Mouse (Mus musculus): ENCODE data around the gene Prr9. TPM values are rescaled to one million over a fixed set of nuclear protein-coding genes. Genes with fewer than 3 reads are reported as not detected.

The Prr9 gene
- total RNA-seq (2012; rRNA removed): not detected in 2 replicates
- not detected in 2 replicates for total RNA-seq (2014; rRNA removed)
- polyA plus RNA-seq (2012; ENCODE audit: insufficient read length, low read depth): not detected in 2 replicates

GRCm38 (mm10) chr3:92123847-92124246 lies at the start of gene Prr9:
TSS of gene Prr9 (minus strand) at chr3:92123947.
- no peak for DNase-seq (ENCODE audit: extremely low read depth)
- Histone ChIP-seq H3K36me3 (replicated peaks in 1 of 2; ENCODE audit: control insufficient read depth in 1 of 2, insufficient read depth in 1 of 2, low read length in 1 of 2) (no peaks in the 10 kb centered on the region), H3K9me3 (replicated peaks; ENCODE audit: low read length) (peaks cover 43% of the 10 kb centered on the region), H3K4me3 (replicated peaks in 1 of 3; ENCODE audit: low read depth in 2 of 3, low read length in 2 of 3, poor library complexity in 1 of 3) (no peak within 1 kb of the TSS), H3K27ac (ENCODE audit: insufficient read depth, low read depth) (no peak within 1 kb of the TSS), H3K9ac (ENCODE audit: insufficient read depth, low read depth) (no peak within 1 kb of the TSS), H3K79me2 (replicated peaks; ENCODE audit: control insufficient read depth, extremely low read depth, insufficient read depth, poor library complexity, severe bottlenecking) (no peaks in the 10 kb centered on the region), H3K4me2 (ENCODE audit: insufficient read depth, low read depth, poor library complexity, severe bottlenecking) (no peak within 1 kb of the TSS), H3K27me3 (replicated peaks) (no peaks in the 10 kb centered on the region), H3K4me1 (ENCODE audit: control insufficient read depth in 1 of 2, insufficient read depth in 2 of 2) (no peaks in the 10 kb centered on the region)
- TF ChIP-seq HCFC1 (IDR thresholded peaks at IDR 0.05; ENCODE audit: low read depth, low read length): no peak
- TF ChIP-seq PAX5 (IDR thresholded peaks at IDR 0.05; ENCODE audit: low read length): no peak
- in situ Hi-C loops (cut with MboI; ENCODE audit: low pct_ligation_motif_present, low pct_unique_long_range_greater_than_20kb, low sequenced_read_pairs) (no loop called here), dilution Hi-C loops (cut with MboI; ENCODE audit: extremely low pct_ligation_motif_present, extremely low pct_unique_long_range_greater_than_20kb, low sequenced_read_pairs) (no loop called here)

- no peak overlapping the region for H3K27ac ChIP-seq (ENCODE audit: insufficient read depth, low read depth)
- no peak for TF ChIP-seq RAD21 (IDR thresholded peaks at IDR 0.05; ENCODE audit: low read depth, low read length)
- TF ChIP-seq ZKSCAN1 (IDR thresholded peaks at IDR 0.05; ENCODE audit: borderline replicate concordance, low read depth, low read length): no peak
- H3K9ac ChIP-seq (ENCODE audit: insufficient read depth, low read depth): no peak overlapping the region
- peaks cover 28% of the 10 kb centered on the region for H3K9me3 ChIP-seq (replicated peaks; ENCODE audit: low read length)
- in situ Hi-C loops (cut with MboI; ENCODE audit: low pct_ligation_motif_present, low pct_unique_long_range_greater_than_20kb, low sequenced_read_pairs): no loop called here
- H3K4me1 ChIP-seq (ENCODE audit: control insufficient read depth in 1 of 2, insufficient read depth in 2 of 2): no peaks in the 10 kb centered on the region
- H3K4me2 ChIP-seq (ENCODE audit: insufficient read depth, low read depth, poor library complexity, severe bottlenecking): no peak overlapping the region
- H3K79me2 ChIP-seq (replicated peaks; ENCODE audit: control insufficient read depth, extremely low read depth, insufficient read depth, poor library complexity, severe bottlenecking): no peaks in the 10 kb centered on the region
- H3K36me3 ChIP-seq (replicated peaks in 1 of 2; ENCODE audit: control insufficient read depth in 1 of 2, insufficient read depth in 1 of 2, low read length in 1 of 2): no peaks in the 10 kb centered on the region
- H3K27me3 ChIP-seq (replicated peaks): no peaks in the 10 kb centered on the region
- H3K4me3 ChIP-seq (replicated peaks in 1 of 3; ENCODE audit: low read depth in 2 of 3, low read length in 2 of 3, poor library complexity in 1 of 3): no peak overlapping the region
- dilution Hi-C loops (cut with MboI; ENCODE audit: extremely low pct_ligation_motif_present, extremely low pct_unique_long_range_greater_than_20kb, low sequenced_read_pairs): no loop called here
- DNase-seq (ENCODE audit: extremely low read depth): no peak
Measured at GRCm38 (mm10) chr3:92169847-92170246, 46.1 kb upstream of the Prr9 start.

- H3K9me3 ChIP-seq (replicated peaks; ENCODE audit: low read length): peaks cover 14% of the 10 kb centered on the region
- in situ Hi-C loops (cut with MboI; ENCODE audit: low pct_ligation_motif_present, low pct_unique_long_range_greater_than_20kb, low sequenced_read_pairs) (no loop called here), dilution Hi-C loops (cut with MboI; ENCODE audit: extremely low pct_ligation_motif_present, extremely low pct_unique_long_range_greater_than_20kb, low sequenced_read_pairs) (no loop called here)
- peak; percentile 27 for DNase-seq (ENCODE audit: extremely low read depth)
- H3K9ac ChIP-seq (ENCODE audit: insufficient read depth, low read depth): no peak overlapping the region
- no peak overlapping the region for H3K27ac ChIP-seq (ENCODE audit: insufficient read depth, low read depth)
- no peaks in the 10 kb centered on the region for H3K36me3 ChIP-seq (replicated peaks in 1 of 2; ENCODE audit: control insufficient read depth in 1 of 2, insufficient read depth in 1 of 2, low read length in 1 of 2)
- H3K4me2 ChIP-seq (ENCODE audit: insufficient read depth, low read depth, poor library complexity, severe bottlenecking): no peak overlapping the region
- H3K4me3 ChIP-seq (replicated peaks in 1 of 3; ENCODE audit: low read depth in 2 of 3, low read length in 2 of 3, poor library complexity in 1 of 3): no peak overlapping the region
- no peaks in the 10 kb centered on the region for H3K27me3 ChIP-seq (replicated peaks)
- H3K4me1 ChIP-seq (ENCODE audit: control insufficient read depth in 1 of 2, insufficient read depth in 2 of 2): no peaks in the 10 kb centered on the region
- TF ChIP-seq CHD2 (IDR thresholded peaks at IDR 0.05; ENCODE audit: low read length): no peak
- peak; percentile 19 for TF ChIP-seq SMC3 (IDR thresholded peaks at IDR 0.05; ENCODE audit: low read depth, low read length)
- peak; percentile 15 for TF ChIP-seq RAD21 (IDR thresholded peaks at IDR 0.05; ENCODE audit: low read depth, low read length)
- no peak for TF ChIP-seq MYC (IDR thresholded peaks at IDR 0.05; ENCODE audit: low read depth, low read length)
- TF ChIP-seq JUN (IDR thresholded peaks at IDR 0.05; ENCODE audit: insufficient read depth, low read depth, low read length): no peak
- peak in 1 of 2 experiments; percentile 48; a peak in 2 of 4 replicates for TF ChIP-seq CTCF (conservative IDR thresholded peaks at IDR 0.05 in 1 of 2, IDR thresholded peaks at IDR 0.05 in 1 of 2; ENCODE audit: low read depth in 2 of 2, low read length in 2 of 2)
- no peak for TF ChIP-seq JUND (conservative IDR thresholded peaks at IDR 0.05; ENCODE audit: low read depth, low read length)
- H3K79me2 ChIP-seq (replicated peaks; ENCODE audit: control insufficient read depth, extremely low read depth, insufficient read depth, poor library complexity, severe bottlenecking): no peaks in the 10 kb centered on the region
Measured at GRCm38 (mm10) chr3:92153322-92153721, 29.6 kb upstream of the Prr9 start.
